Mouse (Mus musculus): ENCODE results near the gene Saysd1. TPM values are rescaled to one million over a fixed set of nuclear protein-coding genes. Genes with fewer than 3 reads are reported as not detected.

Saysd1 gene
- polyA plus RNA-seq, 1 experiment from 2014 or later = 15.3 TPM

- Histone ChIP-seq H3K4me2 (ENCODE audit: low read length) (no peak overlapping the region), H3K9me3 (ENCODE audit: control insufficient read depth, low read length) (no peaks in the 10 kb centered on the region), H3K27me3 (replicated peaks; ENCODE audit: control insufficient read depth, insufficient read depth, low read length) (no peaks in the 10 kb centered on the region), H3K4me3 (replicated peaks; ENCODE audit: low read length) (no peak overlapping the region), H3K27ac (ENCODE audit: low read length) (no peak overlapping the region), H3K4me1 (replicated peaks; ENCODE audit: control insufficient read depth, insufficient read depth, low read length) (no peaks in the 10 kb centered on the region; the same call in 1 of the 2 replicates), H3K9ac (replicated peaks; ENCODE audit: low read depth, low read length) (no peak overlapping the region), H3K36me3 (ENCODE audit: control insufficient read depth, insufficient read depth) (no peaks in the 10 kb centered on the region)
- WGBS = 91% methylated on average over 4 of the region's 4 CpGs
- ATAC-seq = no peak
Observed at GRCm38 (mm10) chr14:20169251-20169650, 30.9 kb upstream of the Saysd1 start.

GRCm38 (mm10) chr14:20168478-20168877 lies 30.1 kb upstream of the Saysd1 start:
- ATAC-seq = no peak

GRCm38 (mm10) chr14:20168054-20168453 lies 29.7 kb upstream of the Saysd1 start:
- H3K9me3 ChIP-seq (ENCODE audit: control insufficient read depth, low read length) = no peaks in the 10 kb centered on the region
- no peaks in the 10 kb centered on the region; the same call in 1 of the 2 replicates for H3K4me1 ChIP-seq (replicated peaks; ENCODE audit: control insufficient read depth, insufficient read depth, low read length)
- H3K36me3 ChIP-seq (ENCODE audit: control insufficient read depth, insufficient read depth) = no peaks in the 10 kb centered on the region
- ATAC-seq = no peak
- no peak overlapping the region for H3K9ac ChIP-seq (replicated peaks; ENCODE audit: low read depth, low read length)
- no peak overlapping the region for H3K27ac ChIP-seq (ENCODE audit: low read length)
- no peak overlapping the region for H3K4me3 ChIP-seq (replicated peaks; ENCODE audit: low read length)
- whole genome bisulfite sequencing = 90% methylated on average over 2 of the region's 2 CpGs
- H3K27me3 ChIP-seq (replicated peaks; ENCODE audit: control insufficient read depth, insufficient read depth, low read length) = no peaks in the 10 kb centered on the region
- no peak overlapping the region for H3K4me2 ChIP-seq (ENCODE audit: low read length)

More at GRCm38 (mm10) chr14:20168478-20168877, 30.1 kb upstream of the Saysd1 start:
- no peak overlapping the region for H3K4me3 ChIP-seq (replicated peaks; ENCODE audit: low read length)
- no peaks in the 10 kb centered on the region for H3K9me3 ChIP-seq (ENCODE audit: control insufficient read depth, low read length)
- no peak overlapping the region for H3K9ac ChIP-seq (replicated peaks; ENCODE audit: low read depth, low read length)
- no peak overlapping the region for H3K4me2 ChIP-seq (ENCODE audit: low read length)
- no peaks in the 10 kb centered on the region; the same call in 1 of the 2 replicates for H3K4me1 ChIP-seq (replicated peaks; ENCODE audit: control insufficient read depth, insufficient read depth, low read length)
- 89% methylated on average over 1 of the region's 1 CpGs for WGBS
- no peaks in the 10 kb centered on the region for H3K36me3 ChIP-seq (ENCODE audit: control insufficient read depth, insufficient read depth)
- no peaks in the 10 kb centered on the region for H3K27me3 ChIP-seq (replicated peaks; ENCODE audit: control insufficient read depth, insufficient read depth, low read length)
- no peak overlapping the region for H3K27ac ChIP-seq (ENCODE audit: low read length)

GRCm38 (mm10) chr14:20165413-20165812 lies 27.1 kb upstream of the Saysd1 start:
- no peaks in the 10 kb centered on the region for H3K27me3 ChIP-seq (replicated peaks; ENCODE audit: control insufficient read depth, insufficient read depth, low read length)
- no peak overlapping the region for H3K27ac ChIP-seq (ENCODE audit: low read length)
- H3K4me2 ChIP-seq (ENCODE audit: low read length) = no peak overlapping the region
- no peak overlapping the region for H3K4me3 ChIP-seq (replicated peaks; ENCODE audit: low read length)
- H3K9ac ChIP-seq (replicated peaks; ENCODE audit: low read depth, low read length) = no peak overlapping the region
- 73% methylated on average over 1 of the region's 1 CpGs for WGBS
- H3K36me3 ChIP-seq (ENCODE audit: control insufficient read depth, insufficient read depth) = no peaks in the 10 kb centered on the region
- H3K9me3 ChIP-seq (ENCODE audit: control insufficient read depth, low read length) = no peaks in the 10 kb centered on the region
- H3K4me1 ChIP-seq (replicated peaks; ENCODE audit: control insufficient read depth, insufficient read depth, low read length) = no peaks in the 10 kb centered on the region
- ATAC-seq = no peak

GRCm38 (mm10) chr14:20164438-20164837 lies 26.1 kb upstream of the Saysd1 start:
- Histone ChIP-seq H3K9ac (replicated peaks; ENCODE audit: low read depth, low read length) (no peak overlapping the region), H3K4me1 (replicated peaks; ENCODE audit: control insufficient read depth, insufficient read depth, low read length) (no peaks in the 10 kb centered on the region; the same call in 1 of the 2 replicates)
- no peak for ATAC-seq

GRCm38 (mm10) chr14:20162686-20163085 lies 24.4 kb upstream of the Saysd1 start:
- no peak overlapping the region for H3K4me3 ChIP-seq (replicated peaks; ENCODE audit: low read length)
- no peaks in the 10 kb centered on the region for H3K27me3 ChIP-seq (replicated peaks; ENCODE audit: control insufficient read depth, insufficient read depth, low read length)
- no peak overlapping the region for H3K4me2 ChIP-seq (ENCODE audit: low read length)
- no peaks in the 10 kb centered on the region for H3K9me3 ChIP-seq (ENCODE audit: control insufficient read depth, low read length)
- no peak for ATAC-seq
- H3K9ac ChIP-seq (replicated peaks; ENCODE audit: low read depth, low read length) = no peak overlapping the region
- H3K36me3 ChIP-seq (ENCODE audit: control insufficient read depth, insufficient read depth) = no peaks in the 10 kb centered on the region
- H3K4me1 ChIP-seq (replicated peaks; ENCODE audit: control insufficient read depth, insufficient read depth, low read length) = no peaks in the 10 kb centered on the region; the same call in 1 of the 2 replicates
- WGBS = 80% methylated on average over 6 of the region's 6 CpGs
- H3K27ac ChIP-seq (ENCODE audit: low read length) = no peak overlapping the region

More at GRCm38 (mm10) chr14:20164438-20164837, 26.1 kb upstream of the Saysd1 start:
- H3K27ac ChIP-seq (ENCODE audit: low read length) = no peak overlapping the region
- H3K27me3 ChIP-seq (replicated peaks; ENCODE audit: control insufficient read depth, insufficient read depth, low read length) = no peaks in the 10 kb centered on the region
- no peak overlapping the region for H3K4me2 ChIP-seq (ENCODE audit: low read length)
- no peak overlapping the region for H3K4me3 ChIP-seq (replicated peaks; ENCODE audit: low read length)
- H3K36me3 ChIP-seq (ENCODE audit: control insufficient read depth, insufficient read depth) = no peaks in the 10 kb centered on the region
- WGBS = 90% methylated on average over 7 of the region's 7 CpGs
- H3K9me3 ChIP-seq (ENCODE audit: control insufficient read depth, low read length) = no peaks in the 10 kb centered on the region

GRCm38 (mm10) chr14:20158727-20159681 lies 20.7 kb upstream of the Saysd1 start:
- H3K27me3 ChIP-seq (replicated peaks; ENCODE audit: control insufficient read depth, insufficient read depth, low read length) = no peaks in the 10 kb centered on the region
- no peak for ATAC-seq
- no peak overlapping the region for H3K27ac ChIP-seq (ENCODE audit: low read length)
- H3K4me2 ChIP-seq (ENCODE audit: low read length) = no peak overlapping the region
- no peak overlapping the region for H3K9ac ChIP-seq (replicated peaks; ENCODE audit: low read depth, low read length)
- 71% methylated on average over 8 of the region's 8 CpGs for WGBS
- H3K9me3 ChIP-seq (ENCODE audit: control insufficient read depth, low read length) = no peaks in the 10 kb centered on the region
- no peaks in the 10 kb centered on the region for H3K36me3 ChIP-seq (ENCODE audit: control insufficient read depth, insufficient read depth)
- no peak overlapping the region for H3K4me3 ChIP-seq (replicated peaks; ENCODE audit: low read length)
- no peaks in the 10 kb centered on the region; the same call in 1 of the 2 replicates for H3K4me1 ChIP-seq (replicated peaks; ENCODE audit: control insufficient read depth, insufficient read depth, low read length)

- Histone ChIP-seq H3K9ac (replicated peaks; ENCODE audit: low read depth, low read length) (no peak overlapping the region), H3K27ac (ENCODE audit: low read length) (no peak overlapping the region), H3K9me3 (ENCODE audit: control insufficient read depth, low read length) (no peaks in the 10 kb centered on the region), H3K4me3 (replicated peaks; ENCODE audit: low read length) (no peak overlapping the region), H3K4me1 (replicated peaks; ENCODE audit: control insufficient read depth, insufficient read depth, low read length) (no peaks in the 10 kb centered on the region; the same call in 1 of the 2 replicates), H3K27me3 (replicated peaks; ENCODE audit: control insufficient read depth, insufficient read depth, low read length) (no peaks in the 10 kb centered on the region), H3K4me2 (ENCODE audit: low read length) (no peak overlapping the region), H3K36me3 (ENCODE audit: control insufficient read depth, insufficient read depth) (no peaks in the 10 kb centered on the region)
- no peak for ATAC-seq
- WGBS = 88% methylated on average over 10 of the region's 10 CpGs
Observed at GRCm38 (mm10) chr14:20157595-20157994, 19.3 kb upstream of the Saysd1 start.

GRCm38 (mm10) chr14:20155718-20156117 lies 17.4 kb upstream of the Saysd1 start:
- Histone ChIP-seq H3K9me3 (ENCODE audit: control insufficient read depth, low read length) (no peaks in the 10 kb centered on the region), H3K4me3 (replicated peaks; ENCODE audit: low read length) (no peak overlapping the region), H3K36me3 (ENCODE audit: control insufficient read depth, insufficient read depth) (no peaks in the 10 kb centered on the region), H3K4me2 (ENCODE audit: low read length) (no peak overlapping the region), H3K27me3 (replicated peaks; ENCODE audit: control insufficient read depth, insufficient read depth, low read length) (no peaks in the 10 kb centered on the region), H3K4me1 (replicated peaks; ENCODE audit: control insufficient read depth, insufficient read depth, low read length) (no peaks in the 10 kb centered on the region; the same call in 1 of the 2 replicates), H3K9ac (replicated peaks; ENCODE audit: low read depth, low read length) (no peak overlapping the region), H3K27ac (ENCODE audit: low read length) (no peak overlapping the region)
- ATAC-seq = no peak
- WGBS = 52% methylated on average over 10 of the region's 10 CpGs
